Mouse (Mus musculus): ENCODE results near the gene Snrk. TPM values are rescaled to one million over a fixed set of nuclear protein-coding genes. Genes with fewer than 3 reads are reported as not detected.

The Snrk gene
- polyA plus RNA-seq, 1 experiment from 2014 or later: 42.3 TPM

Other genes starting within 250 kb of the Snrk start
- 0.26 and 0.31 TPM in 2 replicates for gene Ackr2, start 218.9 kb upstream of the Snrk start, polyA plus RNA-seq (2015; fragmentation: Nextera tagmentation; extraction: Ambion mirVana)
- 0.31 and 0.40 TPM in 2 replicates for gene Cyp8b1, start 201.0 kb upstream of the Snrk start, polyA plus RNA-seq (2015; fragmentation: Nextera tagmentation; extraction: Ambion mirVana)
- 0.31 and 0.57 TPM in 2 replicates for gene Fam198a, start 166.3 kb upstream of the Snrk start, polyA plus RNA-seq (2015; fragmentation: Nextera tagmentation; extraction: Ambion mirVana)
- 5.8 and 6.2 TPM in 2 replicates for gene Pomgnt2, start 120.2 kb upstream of the Snrk start, polyA plus RNA-seq (2015; fragmentation: Nextera tagmentation; extraction: Ambion mirVana)
- 16.9 and 18.5 TPM in 2 replicates for gene Ano10, start 177.2 kb downstream of the Snrk start, polyA plus RNA-seq (2015; fragmentation: Nextera tagmentation; extraction: Ambion mirVana)
- 9.6 and 10.5 TPM in 2 replicates for gene Abhd5, start 234.3 kb downstream of the Snrk start, polyA plus RNA-seq (2015; fragmentation: Nextera tagmentation; extraction: Ambion mirVana)